In the genomic region with DNA sequence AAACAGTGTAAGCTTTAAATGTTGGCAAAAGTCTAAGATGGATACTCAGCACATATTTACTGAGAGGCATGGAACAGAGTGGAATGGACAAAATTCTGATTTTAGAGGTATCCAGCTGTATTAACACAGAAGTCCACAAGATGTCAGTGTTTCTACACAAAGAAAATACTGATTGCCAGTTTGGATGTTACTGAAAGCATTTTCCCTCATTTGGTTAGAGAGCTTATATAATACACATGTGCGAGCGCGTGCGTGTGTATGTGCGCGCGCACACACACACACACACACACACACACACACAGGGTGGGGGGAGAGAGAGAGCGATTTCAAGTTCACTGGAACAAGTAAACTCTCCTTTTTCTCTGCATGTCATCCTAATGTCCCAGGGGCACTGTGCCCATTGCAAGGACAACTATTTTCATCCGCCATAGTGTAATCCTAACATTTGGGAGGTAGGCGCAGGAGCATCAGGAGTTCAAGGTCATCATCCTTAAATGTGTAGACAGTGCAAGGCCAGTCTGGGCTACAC, we compare ENCODE assay signal across 8 mouse cellular contexts. TPM values are rescaled to one million over a fixed set of nuclear protein-coding genes. Genes with fewer than 3 reads are reported as not detected.
DNase-seq lines count a peak whose midpoint lies in the region; ATAC-seq and TF ChIP-seq lines count a peak whose summit lies in the region.

No protein-coding gene starts in this region.

- WGBS in heart, embryonic 12.5 days, result 61% methylated on average over 10 of the region's 10 CpGs
- WGBS in heart, embryonic 11.5 days (ENCODE audit: insufficient replicate concordance), result 55% methylated on average over 10 of the region's 10 CpGs
- 63% methylated on average over 10 of the region's 10 CpGs for WGBS in embryonic facial prominence, embryonic 10.5 days
- 27% methylated on average over 10 of the region's 10 CpGs for WGBS in intestine, postnatal 0 days
- WGBS in limb, embryonic 14.5 days, result 46% methylated on average over 10 of the region's 10 CpGs

- in situ Hi-C loops in Patski (cut with MboI; ENCODE audit: low pct_unique_long_range_greater_than_20kb), result loop anchor here (25.0 kb wide), 2 partner anchors 584 to 759 kb away; no protein-coding TSS in a partner anchor

- no peak overlapping the region for H3K27ac ChIP-seq in heart, embryonic 12.5 days (ENCODE audit: poor library complexity, severe bottlenecking)
- no peak overlapping the region for H3K27ac ChIP-seq in heart, embryonic 11.5 days (ENCODE audit: low read depth, low read length)
- no peak overlapping the region for H3K27ac ChIP-seq in embryonic facial prominence, embryonic 10.5 days (replicated peaks)
- no peak overlapping the region for H3K27ac ChIP-seq in intestine, postnatal 0 days (ENCODE audit: low read depth, low read length)
- no peak overlapping the region for H3K27ac ChIP-seq in limb, embryonic 14.5 days (replicated peaks; ENCODE audit: low read depth, low read length)

- no peaks in the 10 kb centered on the region for H3K4me1 ChIP-seq in heart, embryonic 12.5 days (replicated peaks)
- no peaks in the 10 kb centered on the region for H3K4me1 ChIP-seq in heart, embryonic 11.5 days (ENCODE audit: control insufficient read depth, insufficient read depth, low read length)
- no peaks in the 10 kb centered on the region for H3K4me1 ChIP-seq in embryonic facial prominence, embryonic 10.5 days
- H3K4me1 ChIP-seq in intestine, postnatal 0 days (replicated peaks; ENCODE audit: control insufficient read depth, insufficient read depth, low read length), result no peaks in the 10 kb centered on the region
- no peaks in the 10 kb centered on the region for H3K4me1 ChIP-seq in limb, embryonic 14.5 days (ENCODE audit: control insufficient read depth, insufficient read depth, low read length)

- CTCF ChIA-PET in Patski (lab: Charles Lee), result interaction anchor here (0.6 to 1.9 kb wide), 13 partner anchors 9 to 425 kb away, joined by 3 to 5 read pairs (median 3); no protein-coding TSS in a partner anchor

- DNase-seq in Patski (ENCODE audit: low read depth, low spot score), result no peak
- peak; percentile 46 for DNase-seq in embryonic facial prominence, embryonic 10.5 days (ENCODE audit: low spot score)
- DNase-seq in limb, embryonic 14.5 days (ENCODE audit: low spot score), result peak; percentile 74
- DNase-seq in right cerebral cortex, adult 18-20 months, result peak; percentile 70
- no peak for DNase-seq in spleen, adult 18-20 months

- peak overlapping the region; percentile 22; the same call in 1 of the 2 replicates for H3K4me2 ChIP-seq in heart, embryonic 12.5 days
- H3K4me2 ChIP-seq in heart, embryonic 11.5 days, result no peak overlapping the region
- 0 out of 2 replicates have a peak overlapping the region, but pooled peaks have one; percentile 35 for H3K4me2 ChIP-seq in intestine, postnatal 0 days (replicated peaks; ENCODE audit: low read depth)
- H3K4me2 ChIP-seq in limb, embryonic 14.5 days (replicated peaks; ENCODE audit: low read depth, low read length, severe bottlenecking), result no peak overlapping the region; the same call in 1 of the 2 replicates

- TF ChIP-seq POLR2A in limb, embryonic 14.5 days (IDR thresholded peaks at IDR 0.05; ENCODE audit: borderline replicate concordance, extremely low read depth, insufficient read depth, insufficient read length), result no peak

- no peaks in the 10 kb centered on the region for H3K9me3 ChIP-seq in heart, embryonic 12.5 days (replicated peaks)
- H3K9me3 ChIP-seq in heart, embryonic 11.5 days (replicated peaks; ENCODE audit: control insufficient read depth, low read length), result no peaks in the 10 kb centered on the region
- no peaks in the 10 kb centered on the region for H3K9me3 ChIP-seq in embryonic facial prominence, embryonic 10.5 days
- no peaks in the 10 kb centered on the region for H3K9me3 ChIP-seq in intestine, postnatal 0 days (ENCODE audit: control insufficient read depth)
- no peaks in the 10 kb centered on the region for H3K9me3 ChIP-seq in limb, embryonic 14.5 days (ENCODE audit: control insufficient read depth, low read length)

- H3K4me3 ChIP-seq in heart, embryonic 12.5 days, result no peak overlapping the region
- H3K4me3 ChIP-seq in heart, embryonic 11.5 days (ENCODE audit: low read depth, low read length), result no peak overlapping the region
- H3K4me3 ChIP-seq in embryonic facial prominence, embryonic 10.5 days, result no peak overlapping the region
- H3K4me3 ChIP-seq in intestine, postnatal 0 days (ENCODE audit: low read depth, low read length), result no peak overlapping the region
- no peak overlapping the region for H3K4me3 ChIP-seq in limb, embryonic 14.5 days (replicated peaks; ENCODE audit: low read length)

- no peak for ATAC-seq in heart, embryonic 12.5 days (ENCODE audit: insufficient number of reproducible peaks, low FRiP score)
- ATAC-seq in heart, embryonic 11.5 days (replicated peaks; ENCODE audit: insufficient number of reproducible peaks, low FRiP score, low TSS enrichment), result no peak
- no peak for ATAC-seq in Patski
- ATAC-seq in intestine, postnatal 0 days, result peak; percentile 33; the same call in 1 of the 2 replicates
- ATAC-seq in limb, embryonic 14.5 days (ENCODE audit: low FRiP score, low read depth), result peak; percentile 34; the same call in 1 of the 2 replicates

- POLR2A ChIA-PET in Patski (lab: Charles Lee), result no interaction called here

- peak; percentile 65 for TF ChIP-seq CTCF in Patski (IDR thresholded peaks at IDR 0.05)
- TF ChIP-seq CTCF in intestine, postnatal 0 days (IDR thresholded peaks at IDR 0.05; ENCODE audit: low read depth), result peak; percentile 79

- no peaks in the 10 kb centered on the region for H3K36me3 ChIP-seq in heart, embryonic 12.5 days
- no peaks in the 10 kb centered on the region for H3K36me3 ChIP-seq in heart, embryonic 11.5 days (ENCODE audit: control insufficient read depth, insufficient read depth, low read length)
- H3K36me3 ChIP-seq in embryonic facial prominence, embryonic 10.5 days (replicated peaks), result no peaks in the 10 kb centered on the region
- no peaks in the 10 kb centered on the region for H3K36me3 ChIP-seq in intestine, postnatal 0 days (ENCODE audit: control insufficient read depth, insufficient read depth)
- no peaks in the 10 kb centered on the region for H3K36me3 ChIP-seq in limb, embryonic 14.5 days (ENCODE audit: control insufficient read depth, insufficient read depth, low read length)

- 0 out of 2 replicates have a peak, but pooled peaks cover 4% of the 10 kb centered on the region for H3K27me3 ChIP-seq in heart, embryonic 12.5 days (replicated peaks)
- no peaks in the 10 kb centered on the region for H3K27me3 ChIP-seq in heart, embryonic 11.5 days (ENCODE audit: control insufficient read depth, insufficient read depth, low read length)
- H3K27me3 ChIP-seq in Patski, result peaks cover 9% of the 10 kb centered on the region
- H3K27me3 ChIP-seq in embryonic facial prominence, embryonic 10.5 days (replicated peaks; ENCODE audit: low read depth, poor library complexity, severe bottlenecking), result no peaks in the 10 kb centered on the region
- H3K27me3 ChIP-seq in intestine, postnatal 0 days (replicated peaks; ENCODE audit: control insufficient read depth, insufficient read depth, low read length), result no peaks in the 10 kb centered on the region
- no peaks in the 10 kb centered on the region for H3K27me3 ChIP-seq in limb, embryonic 14.5 days (ENCODE audit: control insufficient read depth, insufficient read depth, low read length)

- no peak overlapping the region for H3K9ac ChIP-seq in heart, embryonic 12.5 days
- no peak overlapping the region for H3K9ac ChIP-seq in heart, embryonic 11.5 days (ENCODE audit: low read depth, low read length)
- H3K9ac ChIP-seq in intestine, postnatal 0 days (ENCODE audit: low read depth, low read length), result no peak overlapping the region
- H3K9ac ChIP-seq in limb, embryonic 14.5 days (ENCODE audit: low read depth, low read length, severe bottlenecking), result no peak overlapping the region

RNA-seq across cellular contexts. Expression of gene Clpb, which starts 9.7 kb away (rescaled TPM):
- 44.8 and 47.8 TPM in 2 replicates for polyA plus RNA-seq in heart, embryonic 12.5 days (2016; fragmentation: Nextera tagmentation; extraction: Ambion mirVana)
- polyA plus RNA-seq in heart, embryonic 11.5 days (2014; fragmentation: Nextera tagmentation; extraction: Ambion mirVana), result 36.1 and 47.0 TPM in 2 replicates
- polyA plus RNA-seq in Patski (2021), result 49.5 TPM
- polyA plus RNA-seq in embryonic facial prominence, embryonic 10.5 days (2016; fragmentation: Nextera tagmentation; extraction: Ambion mirVana), result 56.2 and 58.3 TPM in 2 replicates
- polyA plus RNA-seq in intestine, postnatal 0 days (2015; fragmentation: Nextera tagmentation; extraction: Ambion mirVana), result 14.3 and 14.9 TPM in 2 replicates
- polyA plus RNA-seq in limb, embryonic 14.5 days (2012; rRNA removed), result 21.4 and 27.6 TPM in 2 replicates
- polyA plus RNA-seq in limb, embryonic 14.5 days (2014; fragmentation: Nextera tagmentation; extraction: Ambion mirVana), result 41.7 and 51.9 TPM in 2 replicates

Comparison
In these comparisons a context has a peak if more than half of its experiments do, and no peak if none do; other contexts are left out.
1. H3K4me2 ChIP-seq: peak in heart, embryonic 12.5 days (single experiment) and intestine, postnatal 0 days (single experiment); none in heart, embryonic 11.5 days (single experiment) and limb, embryonic 14.5 days (single experiment).
2. ATAC-seq: peak in intestine, postnatal 0 days (single experiment) and limb, embryonic 14.5 days (single experiment); none in heart, embryonic 12.5 days (single experiment), heart, embryonic 11.5 days (single experiment) and Patski (single experiment).
3. DNase-seq: peak in embryonic facial prominence, embryonic 10.5 days (single experiment), limb, embryonic 14.5 days (single experiment) and right cerebral cortex, adult 18-20 months (single experiment); none in Patski (single experiment) and spleen, adult 18-20 months (0 of 2).